Mouse (Mus musculus): ENCODE measurements around the gene Faf2. TPM values are rescaled to one million over a fixed set of nuclear protein-coding genes. Genes with fewer than 3 reads are reported as not detected.
A peak's percentile ranks its signal among the peaks of the same experiment; 100 is the strongest.

Gene Faf2
- polyA plus RNA-seq, 1 experiment: 13.3 TPM

GRCm38 (mm10) chr13:54678263-54678662 is 56.7 kb downstream of the Faf2 start:
- no peak overlapping the region for H3K27ac ChIP-seq (ENCODE audit: insufficient read depth, low read length)
- H3K27me3 ChIP-seq (ENCODE audit: control insufficient read depth, insufficient read depth, low read length): no peaks in the 10 kb centered on the region
- no peak for TF ChIP-seq POLR2A (IDR thresholded peaks at IDR 0.05; ENCODE audit: low read depth, low read length)
- no peak for TF ChIP-seq CTCF (IDR thresholded peaks at IDR 0.05; ENCODE audit: extremely low read depth, insufficient read depth, insufficient read length, insufficient replicate concordance)
- H3K36me3 ChIP-seq (ENCODE audit: control insufficient read depth, insufficient read depth, low read length): peaks cover 37% of the 10 kb centered on the region
- no peak for DNase-seq (ENCODE audit: low read depth in 1 of 2, low spot score in 2 of 2)
- H3K4me1 ChIP-seq (ENCODE audit: control insufficient read depth, insufficient read depth, insufficient read length): no peaks in the 10 kb centered on the region
- 83% methylated on average over 4 of the region's 4 CpGs for WGBS
- H3K4me3 ChIP-seq (ENCODE audit: extremely low read depth, insufficient read depth, insufficient read length): no peak overlapping the region

DNA sequence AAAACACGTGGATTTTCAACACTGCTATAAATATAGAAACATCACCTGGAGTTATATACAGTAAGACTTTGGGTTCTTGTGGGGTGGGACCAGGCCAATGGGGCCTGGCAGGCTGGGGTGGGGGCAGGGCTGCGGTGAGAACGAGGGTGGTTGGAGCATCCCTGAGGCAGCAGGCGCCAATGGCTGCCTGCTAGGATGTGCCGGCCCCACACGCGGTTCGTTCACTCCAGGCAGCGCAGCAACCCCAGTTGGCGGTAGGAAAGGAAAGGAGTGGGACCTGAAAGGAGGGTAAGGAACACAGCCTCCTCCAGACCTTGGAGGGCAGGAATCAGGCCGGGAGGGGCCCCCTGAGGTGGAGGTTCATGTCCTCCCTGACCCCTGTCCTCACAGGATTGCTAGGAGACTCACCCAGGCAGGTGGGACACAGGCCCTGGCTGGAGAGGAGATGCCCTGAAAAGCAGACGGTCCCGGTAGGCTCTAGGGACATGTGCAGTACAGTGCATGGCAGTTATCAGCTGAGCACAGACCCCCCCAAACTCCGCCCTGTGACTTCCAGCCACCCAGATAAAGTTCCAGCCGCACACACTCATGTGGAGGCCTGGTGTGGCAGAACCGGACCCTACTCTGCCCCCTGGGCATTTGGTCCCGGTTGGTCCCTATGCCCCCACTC is 58.7 kb downstream of the Faf2 start:
- WGBS: 88% methylated on average over 17 of the region's 17 CpGs
- no peak overlapping the region for H3K4me3 ChIP-seq (ENCODE audit: extremely low read depth, insufficient read depth, insufficient read length)
- DNase-seq (ENCODE audit: low read depth in 1 of 2, low spot score in 2 of 2): no peak
- no peak for TF ChIP-seq CTCF (IDR thresholded peaks at IDR 0.05; ENCODE audit: extremely low read depth, insufficient read depth, insufficient read length, insufficient replicate concordance)
- TF ChIP-seq POLR2A (IDR thresholded peaks at IDR 0.05; ENCODE audit: low read depth, low read length): no peak
- H3K4me1 ChIP-seq (ENCODE audit: control insufficient read depth, insufficient read depth, insufficient read length): peaks cover 7% of the 10 kb centered on the region; the same call in 1 of the 2 replicates
- H3K27me3 ChIP-seq (ENCODE audit: control insufficient read depth, insufficient read depth, low read length): no peaks in the 10 kb centered on the region
- no peak overlapping the region for H3K27ac ChIP-seq (ENCODE audit: insufficient read depth, low read length)
- H3K36me3 ChIP-seq (ENCODE audit: control insufficient read depth, insufficient read depth, low read length): peaks cover 47% of the 10 kb centered on the region

GRCm38 (mm10) chr13:54681291-54681690 is 59.7 kb downstream of the Faf2 start:
- no peak overlapping the region for H3K4me3 ChIP-seq (ENCODE audit: extremely low read depth, insufficient read depth, insufficient read length)
- no peaks in the 10 kb centered on the region for H3K27me3 ChIP-seq (ENCODE audit: control insufficient read depth, insufficient read depth, low read length)
- H3K4me1 ChIP-seq (ENCODE audit: control insufficient read depth, insufficient read depth, insufficient read length): peaks cover 16% of the 10 kb centered on the region; the same call in 1 of the 2 replicates
- WGBS: 83% methylated on average over 8 of the region's 8 CpGs
- no peak overlapping the region; the same call in 1 of the 2 replicates for H3K27ac ChIP-seq (ENCODE audit: insufficient read depth, low read length)
- TF ChIP-seq POLR2A (IDR thresholded peaks at IDR 0.05; ENCODE audit: low read depth, low read length): no peak
- no peak for TF ChIP-seq CTCF (IDR thresholded peaks at IDR 0.05; ENCODE audit: extremely low read depth, insufficient read depth, insufficient read length, insufficient replicate concordance)
- DNase-seq (ENCODE audit: low read depth in 1 of 2, low spot score in 2 of 2): no peak
- H3K36me3 ChIP-seq (ENCODE audit: control insufficient read depth, insufficient read depth, low read length): peaks cover 47% of the 10 kb centered on the region

DNA sequence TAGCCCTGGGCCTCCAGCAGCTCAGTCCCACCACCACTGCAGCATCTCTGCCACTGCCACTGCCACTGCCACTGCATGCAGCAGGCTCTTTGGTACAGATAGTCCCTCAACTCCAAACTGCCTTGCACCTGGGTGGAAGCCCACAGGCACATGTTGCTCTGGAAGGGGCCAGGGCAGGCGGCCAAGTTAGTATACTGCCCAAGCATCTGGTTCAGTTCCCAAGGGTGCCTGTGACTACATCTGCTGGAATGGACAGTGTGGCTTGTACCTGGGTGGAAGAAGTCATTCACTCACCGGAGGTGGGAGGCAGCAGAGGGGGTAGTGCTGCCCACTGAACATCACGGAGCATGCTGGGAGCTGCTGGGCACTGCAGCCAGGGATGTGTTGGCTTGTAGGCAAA is 61.7 kb downstream of the Faf2 start:
- no peak for DNase-seq (ENCODE audit: low read depth in 1 of 2, low spot score in 2 of 2)
- WGBS: 97% methylated on average over 3 of the region's 3 CpGs
- TF ChIP-seq POLR2A (IDR thresholded peaks at IDR 0.05; ENCODE audit: low read depth, low read length): no peak
- no peak for TF ChIP-seq CTCF (IDR thresholded peaks at IDR 0.05; ENCODE audit: extremely low read depth, insufficient read depth, insufficient read length, insufficient replicate concordance)
- H3K4me3 ChIP-seq (ENCODE audit: extremely low read depth, insufficient read depth, insufficient read length): no peak overlapping the region
- peaks cover 17% of the 10 kb centered on the region; the same call in 1 of the 2 replicates for H3K4me1 ChIP-seq (ENCODE audit: control insufficient read depth, insufficient read depth, insufficient read length)
- H3K27me3 ChIP-seq (ENCODE audit: control insufficient read depth, insufficient read depth, low read length): no peaks in the 10 kb centered on the region
- peaks cover 47% of the 10 kb centered on the region for H3K36me3 ChIP-seq (ENCODE audit: control insufficient read depth, insufficient read depth, low read length)
- H3K27ac ChIP-seq (ENCODE audit: insufficient read depth, low read length): no peak overlapping the region

- H3K4me1 ChIP-seq (ENCODE audit: control insufficient read depth, insufficient read depth, insufficient read length): peaks cover 17% of the 10 kb centered on the region; the same call in 1 of the 2 replicates
- H3K27ac ChIP-seq (ENCODE audit: insufficient read depth, low read length): no peak overlapping the region
- DNase-seq (ENCODE audit: low read depth in 1 of 2, low spot score in 2 of 2): no peak
- H3K4me3 ChIP-seq (ENCODE audit: extremely low read depth, insufficient read depth, insufficient read length): no peak overlapping the region
- WGBS: 87% methylated on average over 3 of the region's 3 CpGs
- TF ChIP-seq POLR2A (IDR thresholded peaks at IDR 0.05; ENCODE audit: low read depth, low read length): no peak
- no peak for TF ChIP-seq CTCF (IDR thresholded peaks at IDR 0.05; ENCODE audit: extremely low read depth, insufficient read depth, insufficient read length, insufficient replicate concordance)
- no peaks in the 10 kb centered on the region for H3K27me3 ChIP-seq (ENCODE audit: control insufficient read depth, insufficient read depth, low read length)
- peaks cover 44% of the 10 kb centered on the region for H3K36me3 ChIP-seq (ENCODE audit: control insufficient read depth, insufficient read depth, low read length)
Measured at GRCm38 (mm10) chr13:54684140-54684896, 62.7 kb downstream of the Faf2 start.

GRCm38 (mm10) chr13:54685174-54685573 is 63.6 kb downstream of the Faf2 start:
- WGBS: 55% methylated on average over 2 of the region's 2 CpGs
- H3K27me3 ChIP-seq (ENCODE audit: control insufficient read depth, insufficient read depth, low read length): no peaks in the 10 kb centered on the region
- no peak overlapping the region for H3K4me3 ChIP-seq (ENCODE audit: extremely low read depth, insufficient read depth, insufficient read length)
- peaks cover 40% of the 10 kb centered on the region for H3K36me3 ChIP-seq (ENCODE audit: control insufficient read depth, insufficient read depth, low read length)
- no peak for DNase-seq (ENCODE audit: low read depth in 1 of 2, low spot score in 2 of 2)
- peaks cover 19% of the 10 kb centered on the region; the same call in 1 of the 2 replicates for H3K4me1 ChIP-seq (ENCODE audit: control insufficient read depth, insufficient read depth, insufficient read length)
- TF ChIP-seq POLR2A (IDR thresholded peaks at IDR 0.05; ENCODE audit: low read depth, low read length) (no peak), CTCF (IDR thresholded peaks at IDR 0.05; ENCODE audit: extremely low read depth, insufficient read depth, insufficient read length, insufficient replicate concordance) (peak; percentile 23; the same call in 1 of the 2 replicates)
- no peak overlapping the region for H3K27ac ChIP-seq (ENCODE audit: insufficient read depth, low read length)
